Mouse (Mus musculus): ENCODE data around the gene Myrfl.

- TF ChIP-seq POLR2A (IDR thresholded peaks at IDR 0.05; ENCODE audit: borderline replicate concordance, extremely low read depth, low read depth, low read length) (no peak), CTCF (IDR thresholded peaks at IDR 0.05; ENCODE audit: insufficient read depth, low read length) (peak; percentile 59)
Measured at GRCm38 (mm10) chr10:116943025-116943424, 46.3 kb upstream of the Myrfl start.

All from lung, adult 2 months (tissue).